ENCODE assay signal across 10 mouse cellular contexts in genomic region chr5:139734016-139734415, GRCm38 (mm10). TPM values are rescaled to one million over a fixed set of nuclear protein-coding genes. Genes with fewer than 3 reads are reported as not detected.
DNase-seq lines count a peak whose midpoint lies in the region; ATAC-seq and TF ChIP-seq lines count a peak whose summit lies in the region.
"Had no signal": no experiment of that assay in that cellular context is flagged by ENCODE, and none has a peak within 500 bp of the region (broad histone marks: within the 10 kb centered on the region; RNA-seq: fewer than 3 reads in every experiment).

No protein-coding gene starts in this region.

- no peaks in the 10 kb centered on the region for H3K9me3 ChIP-seq in heart, embryonic 12.5 days (replicated peaks)
- no peaks in the 10 kb centered on the region for H3K9me3 ChIP-seq in liver, embryonic 13.5 days (replicated peaks)

- 15% methylated on average over 3 of the region's 3 CpGs for WGBS in heart, embryonic 12.5 days
- 6% methylated on average over 3 of the region's 3 CpGs for WGBS in spleen, adult 2 months
- 10% methylated on average over 3 of the region's 3 CpGs for WGBS in liver, embryonic 13.5 days (ENCODE audit: insufficient replicate concordance)

- no peak overlapping the region for H3K4me3 ChIP-seq in heart, embryonic 12.5 days
- H3K4me3 ChIP-seq in spleen, adult 2 months (ENCODE audit: extremely low read depth, insufficient read depth, insufficient read length): no peak overlapping the region
- H3K4me3 ChIP-seq in liver, embryonic 13.5 days (replicated peaks): peak overlapping the region; percentile 86

- peak overlapping the region; percentile 94 for H3K4me2 ChIP-seq in heart, embryonic 12.5 days
- H3K4me2 ChIP-seq in liver, embryonic 13.5 days: peak overlapping the region; percentile 100

- TF ChIP-seq CTCF in spleen, adult 2 months (IDR thresholded peaks at IDR 0.05; ENCODE audit: extremely low read depth, insufficient read depth, insufficient read length, insufficient replicate concordance): no peak

- ATAC-seq in heart, embryonic 12.5 days (ENCODE audit: insufficient number of reproducible peaks, low FRiP score): peak; percentile 30; the same call in 1 of the 2 replicates
- peak; percentile 75 for ATAC-seq in liver, embryonic 13.5 days (ENCODE audit: low read depth)

- H3K9ac ChIP-seq in heart, embryonic 12.5 days: no peak overlapping the region
- peak overlapping the region; percentile 92 for H3K9ac ChIP-seq in liver, embryonic 13.5 days

- no peak for TF ChIP-seq POLR2A in spleen, adult 2 months (IDR thresholded peaks at IDR 0.05; ENCODE audit: low read depth, low read length)

- intact Hi-C loops in left cerebral cortex, postnatal 10 days (cut with DNase I): no loop called here

- DNase-seq in heart, adult 18-20 months: no peak
- no peak for DNase-seq in spleen, adult 2 months (ENCODE audit: low read depth in 1 of 2, low spot score in 2 of 2)
- DNase-seq in spleen, adult 18-20 months: no peak
- peak; percentile 85 for DNase-seq in liver, embryonic 13.5 days
- DNase-seq in left cerebral cortex, postnatal 10 days (ENCODE audit: extremely low spot score in 1 of 2, low spot score in 2 of 2): no peak
- DNase-seq in layer of hippocampus, adult 9-11 months: no peak
- no peak for DNase-seq in adrenal gland, postnatal 4 days (ENCODE audit: low spot score in 2 of 2)
- DNase-seq: cerebellum, postnatal 25 days; kidney, adult 18-20 months had no signal

- peaks cover 64% of the 10 kb centered on the region for H3K4me1 ChIP-seq in heart, embryonic 12.5 days (replicated peaks)
- peaks cover 14% of the 10 kb centered on the region; the same call in 1 of the 2 replicates for H3K4me1 ChIP-seq in spleen, adult 2 months (ENCODE audit: control insufficient read depth, insufficient read depth, insufficient read length)
- H3K4me1 ChIP-seq in liver, embryonic 13.5 days (replicated peaks): peaks cover 96% of the 10 kb centered on the region

- H3K27me3 ChIP-seq in heart, embryonic 12.5 days (replicated peaks): peaks cover 12% of the 10 kb centered on the region
- H3K27me3 ChIP-seq in spleen, adult 2 months (ENCODE audit: control insufficient read depth, insufficient read depth, low read length): 0 out of 2 replicates have a peak, but pooled peaks cover 3% of the 10 kb centered on the region
- H3K27me3 ChIP-seq in liver, embryonic 13.5 days: no peaks in the 10 kb centered on the region

- H3K27ac ChIP-seq in heart, embryonic 12.5 days (ENCODE audit: poor library complexity, severe bottlenecking): no peak overlapping the region
- H3K27ac ChIP-seq in spleen, adult 2 months (ENCODE audit: insufficient read depth, low read length): peak overlapping the region; percentile 36; the same call in 1 of the 2 replicates
- H3K27ac ChIP-seq in liver, embryonic 13.5 days: peak overlapping the region; percentile 99

- no peaks in the 10 kb centered on the region for H3K36me3 ChIP-seq in heart, embryonic 12.5 days
- H3K36me3 ChIP-seq in spleen, adult 2 months (ENCODE audit: control insufficient read depth, insufficient read depth, low read length): no peaks in the 10 kb centered on the region
- peaks cover 11% of the 10 kb centered on the region; the same call in 1 of the 2 replicates for H3K36me3 ChIP-seq in liver, embryonic 13.5 days

RNA-seq across cellular contexts. Expression of gene Micall2, which starts 2.1 kb away (rescaled TPM):
- 2.1 and 3.4 TPM in 2 replicates for polyA plus RNA-seq in heart, embryonic 12.5 days (2016; fragmentation: Nextera tagmentation; extraction: Ambion mirVana)
- 1 to 10 TPM; 1.2 to 2.1 TPM for total RNA-seq in heart, adult 18-20 months (2021)
- 7.0 and 7.6 TPM in 2 replicates for polyA plus RNA-seq in spleen, adult 2 months (2012; rRNA removed)
- polyA plus RNA-seq in liver, embryonic 13.5 days (2015; fragmentation: Nextera tagmentation; extraction: Ambion mirVana): 9.8 and 12.1 TPM in 2 replicates
- 1 to 10 TPM; 4.3 to 4.6 TPM for total RNA-seq in left cerebral cortex, postnatal 10 days (2021)
- 10 to 100 TPM; 13.4 to 13.7 TPM for total RNA-seq in adrenal gland, postnatal 4 days (2021)

RNA-seq across cellular contexts. Expression of gene Ints1, which starts 41.5 kb away (rescaled TPM):
- polyA plus RNA-seq in heart, embryonic 12.5 days (2016; fragmentation: Nextera tagmentation; extraction: Ambion mirVana): 24.2 and 32.7 TPM in 2 replicates
- total RNA-seq in heart, adult 18-20 months (2021): 10 to 100 TPM; 37.7 to 39.5 TPM
- 72.1 and 85.4 TPM in 2 replicates for polyA plus RNA-seq in spleen, adult 2 months (2012; rRNA removed)
- polyA plus RNA-seq in liver, embryonic 13.5 days (2015; fragmentation: Nextera tagmentation; extraction: Ambion mirVana): 12.7 and 13.8 TPM in 2 replicates
- 100 to 1,000 TPM in 1 of 2 experiments, 10 to 100 TPM in 1; 93.4 to 106 TPM for total RNA-seq in left cerebral cortex, postnatal 10 days (2021)
- 10 to 100 TPM; 52.8 to 65.7 TPM for total RNA-seq in adrenal gland, postnatal 4 days (2021)

RNA-seq across cellular contexts. Expression of gene Mafk, which starts 57.3 kb away (rescaled TPM):
- 24.4 and 25.2 TPM in 2 replicates for polyA plus RNA-seq in heart, embryonic 12.5 days (2016; fragmentation: Nextera tagmentation; extraction: Ambion mirVana)
- 10 to 100 TPM; 37.3 to 39.7 TPM for total RNA-seq in heart, adult 18-20 months (2021)
- 26.8 and 29.7 TPM in 2 replicates for polyA plus RNA-seq in spleen, adult 2 months (2012; rRNA removed)
- 41.6 and 44.9 TPM in 2 replicates for polyA plus RNA-seq in liver, embryonic 13.5 days (2015; fragmentation: Nextera tagmentation; extraction: Ambion mirVana)
- total RNA-seq in left cerebral cortex, postnatal 10 days (2021): 1 to 10 TPM; 7.0 to 7.8 TPM
- 10 to 100 TPM; 21.9 to 23.2 TPM for total RNA-seq in adrenal gland, postnatal 4 days (2021)
